Mouse (Mus musculus): ENCODE results near the gene Lpin1. TPM values are rescaled to one million over a fixed set of nuclear protein-coding genes. Genes with fewer than 3 reads are reported as not detected.

The Lpin1 gene
- polyA plus RNA-seq, 1 experiment: 0.89 TPM

DNA sequence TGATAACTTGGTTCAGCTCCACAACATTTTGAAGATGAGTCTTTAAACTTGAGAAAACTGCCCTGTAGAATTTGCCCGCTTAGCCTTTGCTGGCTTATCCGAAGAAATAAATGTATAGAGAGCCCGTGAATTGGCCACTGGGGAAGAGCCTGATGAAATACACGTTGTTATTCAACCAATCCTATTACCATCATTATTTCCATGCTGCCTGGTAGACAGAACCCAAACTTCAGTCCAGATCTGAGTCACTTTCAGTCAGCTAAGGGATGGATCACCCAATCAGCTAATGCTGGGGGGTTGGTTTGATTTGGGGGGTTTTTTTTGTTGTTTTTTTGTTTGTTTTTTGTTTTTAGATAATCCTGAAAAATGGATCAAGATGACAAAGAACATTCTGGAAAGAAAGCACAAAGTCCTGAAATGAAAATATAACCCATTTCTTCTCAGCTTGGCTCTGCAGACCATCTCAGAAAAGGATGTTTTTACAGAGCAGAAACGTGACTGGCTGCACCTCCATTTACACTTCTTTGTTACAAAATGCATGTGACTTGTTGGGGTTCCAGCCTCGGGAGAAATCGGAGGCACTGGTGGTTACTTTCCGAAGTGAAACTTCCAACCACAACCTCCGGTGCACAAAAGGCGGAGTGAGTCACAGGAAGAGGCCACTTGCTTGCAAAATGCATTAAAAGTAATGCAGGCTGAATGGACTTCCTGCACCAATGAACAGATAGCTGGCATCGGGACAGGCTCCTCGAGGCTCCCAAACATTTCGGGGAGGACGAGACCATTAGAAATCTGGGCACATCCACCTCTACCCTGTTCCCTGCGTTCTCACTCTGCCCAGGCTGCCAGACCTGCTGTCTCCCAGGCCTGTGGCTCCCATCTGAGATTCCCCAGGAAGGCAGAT is 78.6 kb downstream of the Lpin1 start:
- Histone ChIP-seq H3K79me3 (ENCODE audit: low read depth) (no peaks in the 10 kb centered on the region), H3K36me3 (ENCODE audit: control insufficient read depth, insufficient read depth) (no peaks in the 10 kb centered on the region), H3ac (ENCODE audit: control insufficient read depth, insufficient read length, low read depth) (peak overlapping the region; percentile 77), H3K4me3 (ENCODE audit: insufficient read depth, poor library complexity, severe bottlenecking) (peak overlapping the region; percentile 7), H3K79me2 (ENCODE audit: control insufficient read depth, insufficient read depth) (no peaks in the 10 kb centered on the region), H3K27me3 (ENCODE audit: control insufficient read depth, insufficient read depth, insufficient read length) (no peaks in the 10 kb centered on the region)
- TF ChIP-seq MYOD1 (IDR thresholded peaks at IDR 0.05; ENCODE audit: control insufficient read depth, insufficient read length, low read depth) (no peak), USF1 (IDR thresholded peaks at IDR 0.05; ENCODE audit: low read depth) (no peak), MAX (IDR thresholded peaks at IDR 0.05) (peak; percentile 82), CEBPB (IDR thresholded peaks at IDR 0.05; ENCODE audit: low read depth) (peak; percentile 56), FOSL1 (IDR thresholded peaks at IDR 0.05; ENCODE audit: insufficient read depth, low read length, poor library complexity, severe bottlenecking) (peak; percentile 80)

DNA sequence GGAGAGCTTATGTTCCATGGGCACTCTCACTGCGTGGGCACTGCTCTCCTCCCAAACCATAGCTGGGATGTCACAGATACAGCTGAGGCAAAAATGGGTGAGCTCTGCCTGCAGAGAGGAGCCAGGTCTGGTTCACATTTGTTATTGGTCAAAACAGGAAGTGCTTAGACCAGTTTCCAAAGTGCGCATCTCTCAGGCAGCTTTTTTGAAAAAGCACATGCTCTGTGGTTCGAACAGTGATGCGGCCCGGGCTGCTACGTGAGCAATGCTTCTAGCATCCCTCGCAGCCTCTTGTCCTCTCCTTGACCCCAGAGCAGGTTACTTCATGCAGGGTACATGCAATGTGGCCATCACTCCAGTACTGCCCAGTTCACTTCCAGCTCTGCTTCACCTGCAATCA is 82.1 kb downstream of the Lpin1 start:
- no peaks in the 10 kb centered on the region for H3K79me3 ChIP-seq (ENCODE audit: low read depth)
- no peaks in the 10 kb centered on the region for H3K36me3 ChIP-seq (ENCODE audit: control insufficient read depth, insufficient read depth)
- no peak overlapping the region for H3ac ChIP-seq (ENCODE audit: control insufficient read depth, insufficient read length, low read depth)
- TF ChIP-seq CEBPB (IDR thresholded peaks at IDR 0.05; ENCODE audit: low read depth) (no peak), MYOD1 (IDR thresholded peaks at IDR 0.05; ENCODE audit: control insufficient read depth, insufficient read length, low read depth) (no peak), MYOG (IDR thresholded peaks at IDR 0.05; ENCODE audit: control insufficient read depth, extremely low read depth, insufficient read length) (no peak), FOSL1 (IDR thresholded peaks at IDR 0.05; ENCODE audit: insufficient read depth, low read length, poor library complexity, severe bottlenecking) (no peak), CTCF (IDR thresholded peaks at IDR 0.05; ENCODE audit: control insufficient read depth, insufficient read depth, insufficient read length) (no peak)
- no peak overlapping the region for H3K4me3 ChIP-seq (ENCODE audit: insufficient read depth, poor library complexity, severe bottlenecking)
- no peaks in the 10 kb centered on the region for H3K27me3 ChIP-seq (ENCODE audit: control insufficient read depth, insufficient read depth, insufficient read length)
- no peaks in the 10 kb centered on the region for H3K79me2 ChIP-seq (ENCODE audit: control insufficient read depth, insufficient read depth)

DNA sequence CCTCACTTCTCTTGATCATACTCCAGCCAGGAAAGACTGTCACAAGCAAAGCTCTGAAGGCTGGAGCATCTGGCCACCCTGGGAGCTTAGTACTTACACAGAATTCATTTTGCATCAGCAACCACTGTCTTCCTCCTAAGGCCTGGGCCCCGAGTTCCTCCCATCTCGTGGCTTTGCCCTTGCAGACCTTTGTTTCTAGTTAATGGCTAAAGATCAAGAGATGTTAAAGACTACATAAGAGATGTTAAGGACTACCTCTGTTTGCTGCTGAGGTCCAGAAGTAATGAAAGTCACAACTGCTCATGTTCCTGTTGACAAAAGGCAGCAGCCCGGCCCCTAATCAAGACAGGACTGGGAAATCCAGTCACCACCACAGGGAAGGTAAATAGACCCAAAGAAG is 82.8 kb downstream of the Lpin1 start:
- no peaks in the 10 kb centered on the region for H3K36me3 ChIP-seq (ENCODE audit: control insufficient read depth, insufficient read depth)
- H3K27me3 ChIP-seq (ENCODE audit: control insufficient read depth, insufficient read depth, insufficient read length): no peaks in the 10 kb centered on the region
- no peaks in the 10 kb centered on the region for H3K79me3 ChIP-seq (ENCODE audit: low read depth)
- no peak overlapping the region for H3ac ChIP-seq (ENCODE audit: control insufficient read depth, insufficient read length, low read depth)
- TF ChIP-seq MYOG (IDR thresholded peaks at IDR 0.05; ENCODE audit: control insufficient read depth, extremely low read depth, insufficient read length) (no peak), CTCF (IDR thresholded peaks at IDR 0.05; ENCODE audit: control insufficient read depth, insufficient read depth, insufficient read length) (no peak), USF1 (IDR thresholded peaks at IDR 0.05; ENCODE audit: low read depth) (no peak), FOSL1 (IDR thresholded peaks at IDR 0.05; ENCODE audit: insufficient read depth, low read length, poor library complexity, severe bottlenecking) (no peak), MYOD1 (IDR thresholded peaks at IDR 0.05; ENCODE audit: control insufficient read depth, insufficient read length, low read depth) (no peak), CEBPB (IDR thresholded peaks at IDR 0.05; ENCODE audit: low read depth) (no peak), MAX (IDR thresholded peaks at IDR 0.05) (no peak)
- H3K79me2 ChIP-seq (ENCODE audit: control insufficient read depth, insufficient read depth): no peaks in the 10 kb centered on the region
- H3K4me3 ChIP-seq (ENCODE audit: insufficient read depth, poor library complexity, severe bottlenecking): no peak overlapping the region

DNA sequence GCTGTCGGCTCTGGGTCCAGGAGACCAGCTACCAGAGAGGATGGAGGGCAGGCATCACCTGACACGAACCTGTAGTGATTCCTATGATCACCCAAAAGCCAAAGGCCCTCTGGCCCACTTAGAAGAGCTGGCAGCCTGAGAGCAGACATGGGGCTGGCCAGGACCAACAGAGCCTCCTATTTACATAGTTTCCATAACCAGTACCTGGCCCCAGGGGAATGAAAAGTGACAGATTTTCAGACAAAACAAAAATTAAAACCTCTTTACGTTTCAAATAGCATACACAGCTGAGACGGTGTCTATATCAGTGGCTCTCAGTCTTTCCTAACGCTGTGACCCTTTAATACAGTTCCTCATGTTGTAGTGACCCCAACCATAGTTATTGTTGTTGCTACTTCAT is 83.9 kb downstream of the Lpin1 start:
- Histone ChIP-seq H3K27me3 (ENCODE audit: control insufficient read depth, insufficient read depth, insufficient read length) (no peaks in the 10 kb centered on the region), H3ac (ENCODE audit: control insufficient read depth, insufficient read length, low read depth) (peak overlapping the region; percentile 1), H3K4me3 (ENCODE audit: insufficient read depth, poor library complexity, severe bottlenecking) (no peak overlapping the region), H3K36me3 (ENCODE audit: control insufficient read depth, insufficient read depth) (no peaks in the 10 kb centered on the region), H3K79me3 (ENCODE audit: low read depth) (no peaks in the 10 kb centered on the region), H3K79me2 (ENCODE audit: control insufficient read depth, insufficient read depth) (no peaks in the 10 kb centered on the region)
- no peak for TF ChIP-seq MYOG (IDR thresholded peaks at IDR 0.05; ENCODE audit: control insufficient read depth, extremely low read depth, insufficient read length)
- TF ChIP-seq CEBPB (IDR thresholded peaks at IDR 0.05; ENCODE audit: low read depth): no peak
- TF ChIP-seq FOSL1 (IDR thresholded peaks at IDR 0.05; ENCODE audit: insufficient read depth, low read length, poor library complexity, severe bottlenecking): no peak
- no peak for TF ChIP-seq USF1 (IDR thresholded peaks at IDR 0.05; ENCODE audit: low read depth)
- no peak for TF ChIP-seq MAX (IDR thresholded peaks at IDR 0.05)
- no peak for TF ChIP-seq MYOD1 (IDR thresholded peaks at IDR 0.05; ENCODE audit: control insufficient read depth, insufficient read length, low read depth)
- TF ChIP-seq CTCF (IDR thresholded peaks at IDR 0.05; ENCODE audit: control insufficient read depth, insufficient read depth, insufficient read length): no peak

DNA sequence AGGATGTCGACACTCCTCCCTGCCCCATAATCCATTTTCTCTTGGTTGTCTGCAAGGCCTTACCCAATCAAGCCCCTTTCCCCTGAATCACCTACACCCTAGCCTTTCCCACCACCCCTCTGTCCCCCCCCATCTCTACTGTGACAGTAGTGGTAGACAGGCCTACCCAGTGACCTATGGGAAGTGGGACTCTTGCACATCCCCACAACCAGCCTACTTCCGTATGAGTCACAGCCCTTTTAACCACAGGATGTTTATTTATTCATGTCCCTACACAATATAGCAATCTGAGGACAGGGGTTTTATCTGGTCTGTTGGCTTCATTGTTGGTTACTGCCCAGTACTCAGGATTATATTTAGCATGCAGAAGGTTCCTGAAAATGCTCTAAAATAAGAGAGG is 84.6 kb downstream of the Lpin1 start:
- no peak for TF ChIP-seq FOSL1 (IDR thresholded peaks at IDR 0.05; ENCODE audit: insufficient read depth, low read length, poor library complexity, severe bottlenecking)
- TF ChIP-seq CEBPB (IDR thresholded peaks at IDR 0.05; ENCODE audit: low read depth): peak; percentile 40
- H3K36me3 ChIP-seq (ENCODE audit: control insufficient read depth, insufficient read depth): no peaks in the 10 kb centered on the region
- no peak overlapping the region for H3ac ChIP-seq (ENCODE audit: control insufficient read depth, insufficient read length, low read depth)
- no peak overlapping the region for H3K4me3 ChIP-seq (ENCODE audit: insufficient read depth, poor library complexity, severe bottlenecking)
- H3K79me3 ChIP-seq (ENCODE audit: low read depth): no peaks in the 10 kb centered on the region
- H3K27me3 ChIP-seq (ENCODE audit: control insufficient read depth, insufficient read depth, insufficient read length): no peaks in the 10 kb centered on the region
- no peaks in the 10 kb centered on the region for H3K79me2 ChIP-seq (ENCODE audit: control insufficient read depth, insufficient read depth)

DNA sequence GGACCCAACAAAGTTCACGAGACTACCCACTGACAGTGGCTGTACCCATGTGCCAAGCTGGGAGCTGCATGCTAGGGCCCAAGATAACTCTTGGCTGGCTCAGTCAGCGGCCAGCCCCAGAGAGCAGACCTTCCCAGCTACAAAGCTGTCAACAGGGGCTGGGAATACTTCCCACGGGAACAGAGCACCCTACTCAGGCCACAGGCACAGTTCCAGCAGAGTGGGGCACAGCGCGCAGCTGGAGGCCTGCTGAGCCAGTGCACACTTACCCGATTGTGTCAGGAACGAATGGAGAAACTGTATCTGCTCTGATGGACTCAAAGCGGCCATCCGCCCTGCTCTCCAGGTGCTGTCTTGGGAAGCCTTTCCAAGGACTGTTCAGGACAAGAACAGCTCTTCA is 95.6 kb downstream of the Lpin1 start:
- no peak for TF ChIP-seq USF1 (IDR thresholded peaks at IDR 0.05; ENCODE audit: low read depth)
- TF ChIP-seq CEBPB (IDR thresholded peaks at IDR 0.05; ENCODE audit: low read depth): no peak
- TF ChIP-seq CTCF (IDR thresholded peaks at IDR 0.05; ENCODE audit: control insufficient read depth, insufficient read depth, insufficient read length): no peak
- no peak for TF ChIP-seq MYOD1 (IDR thresholded peaks at IDR 0.05; ENCODE audit: control insufficient read depth, insufficient read length, low read depth)
- no peak for TF ChIP-seq MAX (IDR thresholded peaks at IDR 0.05)
- no peak for TF ChIP-seq FOSL1 (IDR thresholded peaks at IDR 0.05; ENCODE audit: insufficient read depth, low read length, poor library complexity, severe bottlenecking)
- no peak for TF ChIP-seq MYOG (IDR thresholded peaks at IDR 0.05; ENCODE audit: control insufficient read depth, extremely low read depth, insufficient read length)

More for the DNA sequence above, 95.6 kb downstream of the Lpin1 start:
- Histone ChIP-seq H3K27me3 (ENCODE audit: control insufficient read depth, insufficient read depth, insufficient read length) (no peaks in the 10 kb centered on the region), H3K4me3 (ENCODE audit: insufficient read depth, poor library complexity, severe bottlenecking) (no peak overlapping the region), H3ac (ENCODE audit: control insufficient read depth, insufficient read length, low read depth) (no peak overlapping the region), H3K36me3 (ENCODE audit: control insufficient read depth, insufficient read depth) (no peaks in the 10 kb centered on the region), H3K79me3 (ENCODE audit: low read depth) (no peaks in the 10 kb centered on the region), H3K79me2 (ENCODE audit: control insufficient read depth, insufficient read depth) (no peaks in the 10 kb centered on the region)

Measured in C2C12 (cell line).